Mouse (Mus musculus) fat pad, adult 2 months (tissue): ENCODE measurements at regions not wholly inside any gene's neighbourhood (a gene's known extent, or its start where the extent isn't known, plus 50 kb on each side); places are given as distances from the start of the nearest gene placed in this dataset.
A peak's percentile ranks its signal among the peaks of the same experiment; 100 is the strongest.

Experiments
- DNase-seq: peaks from one replicate; pipeline ENCODE4 v3.0.0-alpha.2; 2011; ENCODE audit warnings: low read depth, low spot score; ENCODE audit errors: extremely low read depth

DNA sequence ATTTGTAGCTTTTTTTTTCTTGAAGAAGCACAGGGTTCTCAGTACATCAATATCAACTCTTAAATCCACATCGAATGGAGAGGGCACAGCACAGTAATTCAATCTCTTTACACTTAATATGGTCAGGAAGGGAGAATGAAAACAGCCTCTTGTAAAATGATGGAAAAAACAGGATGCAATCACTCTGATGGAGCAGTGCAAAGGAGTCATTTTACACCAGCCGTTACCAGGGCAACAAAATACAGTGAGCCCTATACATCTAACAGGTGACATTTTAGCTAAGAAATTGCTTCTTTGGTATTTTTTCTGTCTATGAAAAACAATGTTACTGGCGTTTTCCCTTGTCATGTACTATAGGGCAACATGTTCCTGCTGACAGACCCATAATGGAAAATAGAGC is 459.9 kb upstream of the Tle4 start:
- DNase-seq = no peak

DNA sequence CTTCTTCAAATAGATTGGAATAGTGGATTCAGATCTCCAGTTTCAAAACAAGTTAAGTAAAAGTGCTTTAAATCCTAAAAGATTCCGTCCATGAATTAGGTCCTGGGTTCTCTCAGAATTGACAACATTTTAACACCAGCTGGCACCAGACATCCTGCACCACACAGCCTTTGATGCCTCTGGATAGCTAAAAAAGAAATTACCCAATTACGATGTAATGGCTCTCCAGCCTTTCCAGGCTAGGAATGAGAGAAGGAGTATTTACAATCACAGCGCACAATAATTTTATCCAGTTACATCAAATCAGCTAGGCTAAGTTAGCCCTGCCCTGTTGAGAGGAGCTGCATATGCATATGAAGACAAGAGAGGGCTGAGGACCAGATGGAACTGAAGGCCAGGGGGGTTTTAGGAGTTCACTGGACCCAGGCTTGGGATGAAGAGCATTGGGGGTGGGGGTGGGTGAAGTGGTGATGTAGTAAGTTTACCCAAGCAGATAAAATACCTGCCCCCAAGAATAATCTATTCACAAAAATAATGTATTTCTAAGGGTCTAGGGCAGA is 455.8 kb upstream of the Tle4 start:
- no peak for DNase-seq

DNA sequence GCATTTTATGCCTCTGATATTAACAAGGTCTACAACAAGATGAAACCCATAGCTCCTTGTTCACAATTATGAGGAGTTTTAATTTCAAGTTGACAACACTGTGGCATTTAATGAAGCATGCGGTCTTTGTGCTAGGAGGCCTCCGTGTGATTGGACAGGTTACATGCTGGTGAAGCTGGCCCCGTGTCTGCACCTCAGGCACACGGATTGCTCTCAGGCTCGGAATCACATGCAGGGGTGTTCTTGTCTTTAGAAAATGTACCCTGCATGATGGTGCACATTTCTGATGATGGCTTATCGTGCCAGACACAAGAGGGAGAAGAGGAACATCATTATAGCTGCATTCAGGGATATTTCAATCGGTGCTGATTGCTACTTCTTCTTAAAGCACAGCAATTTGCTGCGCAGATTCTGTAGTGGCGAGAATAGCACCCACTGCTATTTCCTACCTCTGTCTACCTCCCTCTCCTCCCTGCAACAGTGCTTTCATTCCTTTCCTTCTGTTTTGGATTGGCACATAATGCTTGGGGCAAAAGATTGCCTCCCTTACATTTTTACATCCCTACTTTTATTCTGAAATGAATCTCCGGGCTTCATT is 454.9 kb upstream of the Tle4 start:
- DNase-seq = no peak

DNA sequence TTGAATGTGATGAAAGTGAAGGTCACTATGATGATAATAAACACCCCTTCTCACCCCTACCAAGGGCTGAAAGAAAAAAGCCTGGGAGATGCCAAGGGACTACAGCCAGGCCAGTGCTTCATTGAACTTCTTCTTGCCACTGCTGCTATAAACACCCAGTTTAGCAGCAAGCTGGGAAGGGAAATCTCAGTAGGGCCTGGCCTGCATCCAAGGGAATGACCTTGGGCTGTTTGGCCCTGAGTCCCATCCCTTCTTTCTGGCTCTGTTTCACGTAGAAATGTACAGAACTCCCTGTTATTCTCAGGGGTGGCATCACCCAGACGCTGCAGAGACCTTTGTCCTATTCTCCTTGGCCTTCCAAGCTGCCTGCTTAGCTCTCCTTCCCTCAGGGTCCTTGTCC is 450.0 kb upstream of the Tle4 start:
- DNase-seq = peak; percentile 23

DNA sequence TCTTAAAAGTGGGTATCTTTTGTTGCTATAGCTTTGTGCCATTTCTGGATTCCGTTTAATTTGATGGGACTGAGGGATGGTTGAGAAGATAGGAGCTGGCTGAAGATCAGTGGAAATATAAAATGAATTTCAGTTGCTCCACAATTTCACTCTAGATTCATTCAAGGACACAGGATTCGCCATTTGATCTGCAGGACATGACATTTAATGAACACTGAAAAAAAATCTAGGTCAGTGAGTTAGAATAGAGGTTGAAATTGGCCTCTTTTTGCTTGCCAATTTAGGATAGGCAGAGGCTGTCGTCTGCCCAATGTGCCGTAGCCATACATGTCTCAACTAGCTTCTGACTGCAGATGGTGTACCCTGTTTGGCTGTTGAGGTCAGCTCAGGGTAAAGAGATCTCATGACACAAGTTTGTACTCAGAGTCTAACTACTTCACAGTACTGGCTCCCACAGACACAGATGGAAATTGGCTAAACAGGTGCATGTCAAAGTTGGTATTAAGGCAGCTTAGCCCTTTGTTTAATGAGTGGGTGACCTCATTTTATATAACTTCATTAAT is 449.5 kb upstream of the Tle4 start:
- peak; percentile 39 for DNase-seq

DNA sequence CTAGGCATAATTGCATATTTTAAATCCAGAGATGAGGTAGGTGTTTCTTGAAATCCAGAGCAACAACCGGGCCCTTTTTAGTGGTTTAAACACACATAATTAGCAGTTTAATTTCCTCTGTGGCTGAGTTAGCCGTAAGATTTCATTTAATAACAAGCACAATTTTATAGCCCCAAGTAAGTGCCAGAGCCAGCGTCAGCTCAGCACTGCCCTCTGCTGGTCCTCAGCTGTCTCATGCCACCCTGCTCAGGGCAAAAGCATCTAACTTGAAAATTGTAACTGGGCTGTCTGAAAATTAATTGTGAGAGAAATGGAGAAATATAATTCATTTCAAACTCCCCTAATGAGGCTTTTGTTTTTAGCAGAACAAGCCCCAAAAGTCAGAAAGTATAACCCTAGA is 437.7 kb upstream of the Tle4 start:
- DNase-seq = no peak

DNA sequence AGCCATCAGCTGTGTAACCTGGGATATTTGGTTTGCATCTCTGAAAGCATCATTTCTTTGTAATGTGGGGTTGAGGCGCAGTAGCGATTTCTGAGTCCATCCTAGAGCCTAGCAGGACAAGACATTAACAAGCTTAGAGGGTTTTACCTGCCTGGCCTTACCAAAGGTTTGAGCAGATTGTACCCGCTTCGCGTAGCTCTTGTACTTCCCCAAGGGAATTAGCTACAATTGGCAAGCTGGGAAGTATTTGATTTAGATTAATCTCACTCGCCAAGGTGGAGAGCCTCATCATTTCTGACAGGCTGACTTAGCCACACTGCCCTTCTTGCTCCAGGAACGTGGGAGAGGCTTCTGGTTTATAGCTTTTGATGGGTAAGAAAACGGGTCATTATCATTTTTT is 436.1 kb upstream of the Tle4 start:
- DNase-seq = no peak

DNA sequence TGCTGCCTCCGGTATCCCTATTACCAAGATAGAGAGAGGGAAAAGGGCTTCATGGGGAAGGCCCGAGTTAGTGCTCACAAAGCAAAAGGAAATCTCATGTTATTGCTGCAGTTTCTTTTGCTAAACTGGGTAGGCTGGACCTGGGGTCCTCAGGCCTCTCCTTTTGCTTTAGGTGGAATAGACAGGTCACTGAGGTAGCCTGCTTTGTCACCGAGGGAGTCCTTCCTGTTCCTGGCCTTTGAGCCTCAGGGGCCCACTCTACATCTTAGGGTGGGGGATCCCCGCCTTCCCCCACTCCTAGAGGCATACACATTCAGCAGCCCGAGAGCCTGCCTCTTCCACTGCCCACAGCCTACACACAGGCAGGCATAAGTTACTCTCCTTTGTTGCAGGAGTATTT is 435.5 kb upstream of the Tle4 start:
- no peak for DNase-seq

DNA sequence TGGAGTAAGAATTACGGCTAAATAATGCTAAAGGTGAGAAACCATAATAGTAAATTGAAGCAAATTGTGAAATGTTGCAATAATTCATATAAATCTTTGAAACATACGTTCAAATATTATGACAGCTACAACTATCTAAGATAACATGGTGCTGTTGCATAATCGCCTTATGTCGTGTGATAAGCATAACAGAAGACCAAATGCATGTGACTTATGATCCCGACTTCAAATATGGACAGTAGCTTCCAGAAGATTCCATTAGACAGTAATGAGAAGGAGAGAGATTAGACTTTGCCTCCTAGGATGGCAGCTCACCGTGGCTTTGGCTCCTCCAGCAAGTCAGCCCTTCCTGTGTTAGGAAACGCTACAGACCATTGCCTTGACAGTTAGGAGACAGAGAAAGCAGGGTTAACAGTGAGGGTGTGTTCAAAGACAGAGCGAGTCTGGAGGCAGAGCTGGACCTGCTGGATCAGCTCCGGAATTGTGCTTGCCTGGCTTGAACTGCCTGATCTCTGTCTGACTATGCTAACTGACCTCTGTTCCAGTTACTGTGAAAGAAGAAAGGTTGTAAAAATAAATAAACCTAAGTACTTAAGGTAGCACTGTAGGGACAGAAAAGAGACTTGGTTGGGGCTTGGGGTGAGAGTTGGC is 434.6 kb upstream of the Tle4 start:
- no peak for DNase-seq

DNA sequence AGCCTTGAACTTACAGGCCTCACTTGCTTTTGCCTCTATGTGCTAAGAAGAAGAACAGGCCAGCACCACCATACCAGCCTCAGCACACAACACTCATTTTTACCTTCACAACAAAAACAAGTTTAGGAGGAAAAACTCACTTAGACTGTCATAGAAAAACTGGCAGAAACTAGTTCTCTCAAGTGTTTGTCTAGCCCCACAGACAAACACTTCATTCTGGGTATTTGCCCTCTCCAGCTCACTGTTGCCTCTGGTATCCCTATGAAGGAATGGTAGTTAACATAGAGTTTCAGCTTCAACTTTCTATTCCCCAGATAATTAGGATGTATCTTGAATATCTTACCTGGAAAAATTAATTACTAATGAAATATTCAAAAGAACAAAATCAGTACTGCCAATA is 433.6 kb upstream of the Tle4 start:
- DNase-seq = no peak

DNA sequence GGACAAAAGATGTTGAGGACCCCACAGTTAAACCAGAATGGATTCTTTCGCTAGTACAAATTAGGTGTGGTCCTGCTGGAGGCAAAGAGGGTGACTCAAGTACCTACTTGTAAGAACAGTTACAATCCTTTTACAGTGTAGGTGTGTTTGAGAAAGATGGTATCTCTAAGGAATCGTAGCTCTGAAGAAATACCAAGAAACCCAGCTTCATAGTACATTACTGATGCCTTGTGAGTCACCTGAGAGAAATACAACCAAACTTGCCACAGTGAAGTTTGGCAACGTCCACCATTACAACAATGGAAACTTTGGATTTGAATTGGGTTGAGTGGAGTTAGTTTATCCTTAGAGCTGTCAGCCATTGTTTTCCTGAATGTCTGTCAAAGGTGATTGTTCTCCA is 405.7 kb upstream of the Tle4 start:
- peak; percentile 80 for DNase-seq

DNA sequence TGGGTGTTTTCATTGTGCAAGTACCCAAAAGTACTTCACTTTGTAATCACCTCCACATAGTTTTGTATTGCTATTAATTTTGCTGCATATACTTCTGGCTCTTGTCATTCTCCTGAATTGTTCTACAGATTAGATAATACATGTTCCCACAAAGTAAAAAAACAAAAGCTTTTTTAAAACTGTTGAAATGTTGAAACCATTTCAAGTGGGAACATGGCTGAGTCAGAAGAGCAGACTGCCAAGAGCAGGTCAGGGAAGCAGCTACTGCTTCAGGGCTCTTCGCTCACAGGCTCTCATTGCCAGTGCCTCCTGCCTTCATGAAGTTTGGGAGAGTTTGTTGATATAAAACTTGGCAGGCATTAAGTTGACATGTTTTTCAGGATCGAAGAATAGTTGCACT is 395.5 kb upstream of the Tle4 start:
- DNase-seq = no peak

DNA sequence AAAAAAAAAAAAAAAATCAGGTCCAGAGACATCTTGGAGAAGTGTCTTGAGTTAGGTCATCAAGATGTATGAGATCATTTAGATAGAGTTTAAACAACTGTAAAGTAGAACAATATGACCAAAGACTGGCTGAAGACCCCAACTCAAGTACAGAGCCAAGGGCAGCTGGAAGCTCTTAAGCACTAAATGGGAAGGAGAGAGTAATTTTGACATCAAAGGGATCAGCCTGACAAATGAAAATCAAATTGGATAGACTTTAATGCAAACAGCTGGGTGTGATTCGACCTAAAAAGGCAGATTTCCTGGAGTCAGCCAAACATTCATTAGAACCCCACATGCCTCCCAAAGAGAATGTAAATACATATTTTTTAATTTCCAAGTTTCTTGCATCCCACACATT is 372.3 kb upstream of the Tle4 start:
- DNase-seq = no peak

DNA sequence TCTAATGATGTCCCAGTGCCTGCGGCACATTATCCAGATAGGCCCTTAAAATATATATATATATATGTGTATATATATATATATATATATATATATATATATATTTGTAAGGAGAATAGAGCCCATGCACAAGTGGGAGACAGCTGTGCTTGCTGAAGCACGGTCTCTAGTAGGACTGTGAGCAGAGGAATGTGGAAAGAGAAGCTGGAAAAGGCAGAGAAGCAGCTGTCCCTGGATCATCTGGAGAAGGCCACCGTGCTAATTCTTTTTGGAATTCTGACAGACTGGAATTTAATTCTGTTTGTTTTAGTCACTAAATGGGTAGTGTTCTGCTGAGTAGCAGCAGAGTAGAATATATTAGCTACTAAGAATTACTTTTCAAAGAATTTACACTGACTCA is 370.4 kb upstream of the Tle4 start:
- DNase-seq = no peak

DNA sequence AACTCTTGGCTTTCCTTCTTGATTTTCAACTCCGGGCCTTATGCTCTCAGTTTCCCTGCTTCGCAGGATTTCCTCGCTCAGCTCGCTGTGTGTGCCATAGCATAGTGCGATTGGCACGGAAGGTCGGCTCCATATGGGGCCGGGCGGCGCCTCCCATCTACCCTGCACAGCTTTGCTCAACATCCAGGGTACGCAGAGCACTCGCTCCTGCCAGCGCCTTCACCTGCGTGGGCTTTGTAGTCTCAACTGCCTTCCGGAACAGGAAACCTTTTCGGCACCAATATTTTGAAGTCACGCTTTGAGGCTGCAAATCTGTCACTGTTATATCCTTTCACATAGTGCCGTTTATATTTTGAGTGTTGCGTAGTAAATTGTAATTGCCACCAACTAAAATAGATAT is 359.9 kb upstream of the Tle4 start:
- no peak for DNase-seq

DNA sequence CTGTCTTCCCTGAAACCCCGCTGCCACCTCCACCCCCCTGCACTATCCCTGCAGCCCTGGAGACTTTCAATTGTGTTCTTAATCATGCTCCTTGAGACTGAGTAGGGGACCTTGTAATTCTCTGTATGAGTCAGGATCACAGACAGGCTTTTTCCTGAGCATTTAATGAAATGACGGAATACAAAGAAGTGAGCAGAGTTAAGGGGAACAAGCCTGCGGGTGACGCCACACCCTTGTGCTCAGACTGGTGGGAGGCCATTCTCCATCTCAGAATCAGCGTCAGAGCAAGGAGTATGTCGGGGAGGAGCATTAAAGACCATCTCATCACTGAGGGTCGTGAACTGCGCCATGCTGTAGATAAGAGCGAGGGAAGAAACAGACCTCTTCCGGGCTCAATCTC is 359.3 kb upstream of the Tle4 start:
- DNase-seq = no peak

DNA sequence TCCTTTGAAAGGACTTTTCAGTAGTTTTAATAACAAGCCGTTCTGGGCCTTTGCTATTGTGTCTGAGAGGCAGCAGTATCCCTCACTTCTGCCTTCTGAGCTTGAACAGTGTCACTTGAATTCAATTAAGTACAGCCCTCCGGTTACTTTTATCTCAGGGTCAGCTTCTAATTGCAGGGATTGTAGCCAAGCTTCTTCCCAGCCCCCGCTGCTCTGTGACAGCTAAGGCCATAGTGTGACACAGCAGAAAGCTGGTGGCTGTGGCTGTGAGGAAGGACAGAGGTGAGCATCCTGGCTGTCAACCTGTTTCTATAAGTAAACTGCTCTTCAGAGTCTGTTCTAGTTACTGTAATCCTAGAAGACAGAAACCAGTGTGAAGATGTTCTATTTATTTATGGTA is 358.5 kb upstream of the Tle4 start:
- DNase-seq = no peak

DNA sequence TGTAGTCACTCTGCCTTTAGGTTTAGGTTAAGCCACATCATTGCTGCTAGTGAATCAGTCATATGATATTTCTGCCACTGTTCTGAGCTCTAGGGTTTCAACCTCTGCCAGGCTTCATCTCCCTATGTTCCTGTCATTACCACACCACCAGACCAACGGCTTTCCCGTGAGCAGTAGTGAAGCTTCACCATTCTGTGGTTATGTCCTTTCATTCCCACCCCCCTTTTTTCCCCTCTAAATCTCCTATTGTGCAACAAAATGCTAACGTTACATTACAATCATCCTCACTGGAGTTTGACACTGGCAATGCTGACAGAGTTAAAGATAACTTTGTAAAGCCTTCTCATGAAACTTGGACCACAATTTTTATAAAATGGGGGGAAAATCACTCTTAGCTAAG is 358.1 kb upstream of the Tle4 start:
- DNase-seq = no peak

DNA sequence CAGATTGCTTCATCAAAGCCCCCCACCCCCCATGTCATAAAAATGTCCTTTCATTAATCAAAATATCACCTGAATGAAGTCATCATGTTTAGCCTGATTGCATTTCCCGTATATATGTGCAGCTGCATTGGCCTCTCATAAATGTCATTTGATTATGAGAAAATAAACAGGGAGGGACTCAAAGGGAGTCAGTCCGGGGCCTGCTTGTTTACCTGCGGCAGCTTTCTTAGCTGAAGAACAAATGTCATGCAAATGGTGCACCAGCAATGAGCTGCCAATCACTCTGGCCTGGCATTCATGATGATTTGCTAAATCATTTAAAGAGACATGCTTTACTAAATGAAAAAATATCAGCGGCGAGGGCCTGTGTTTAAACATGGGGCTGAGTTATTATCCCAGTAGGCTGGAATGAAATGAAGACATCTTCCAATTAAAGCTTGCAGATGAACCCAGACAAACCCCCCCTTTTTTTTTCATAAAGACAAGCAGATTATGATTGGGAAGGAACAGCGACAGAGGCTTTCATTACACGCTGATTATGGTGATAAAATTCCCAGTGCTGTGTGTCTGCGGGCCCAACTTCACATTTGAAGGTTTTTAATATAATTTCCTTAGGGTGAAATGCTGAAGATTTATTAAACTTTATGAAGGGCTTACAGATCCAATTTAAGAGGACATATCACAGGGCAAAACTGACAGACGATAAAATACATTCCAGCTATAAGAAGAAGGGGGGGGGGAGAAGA is 342.5 kb upstream of the Tle4 start:
- no peak for DNase-seq

DNA sequence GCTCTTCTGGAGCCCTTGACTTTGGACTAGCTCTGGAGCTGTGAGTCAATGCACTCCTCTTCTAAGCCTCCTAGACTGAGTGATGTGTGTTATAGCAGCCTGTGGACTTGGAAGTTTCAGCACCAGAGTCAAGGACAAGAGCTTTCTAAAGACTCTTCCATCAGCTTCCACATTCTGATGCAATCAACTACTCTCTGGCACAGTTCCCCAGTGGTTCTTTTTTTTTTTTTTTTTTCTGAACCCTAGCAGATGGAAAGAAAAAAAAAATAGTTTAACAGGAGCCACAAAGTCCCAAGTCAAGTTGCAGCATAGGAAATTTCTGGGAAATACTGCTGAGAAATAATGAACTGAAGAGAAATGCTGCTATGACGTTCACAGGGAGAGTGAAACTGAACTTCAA is 324.4 kb upstream of the Tle4 start:
- DNase-seq = no peak

DNA sequence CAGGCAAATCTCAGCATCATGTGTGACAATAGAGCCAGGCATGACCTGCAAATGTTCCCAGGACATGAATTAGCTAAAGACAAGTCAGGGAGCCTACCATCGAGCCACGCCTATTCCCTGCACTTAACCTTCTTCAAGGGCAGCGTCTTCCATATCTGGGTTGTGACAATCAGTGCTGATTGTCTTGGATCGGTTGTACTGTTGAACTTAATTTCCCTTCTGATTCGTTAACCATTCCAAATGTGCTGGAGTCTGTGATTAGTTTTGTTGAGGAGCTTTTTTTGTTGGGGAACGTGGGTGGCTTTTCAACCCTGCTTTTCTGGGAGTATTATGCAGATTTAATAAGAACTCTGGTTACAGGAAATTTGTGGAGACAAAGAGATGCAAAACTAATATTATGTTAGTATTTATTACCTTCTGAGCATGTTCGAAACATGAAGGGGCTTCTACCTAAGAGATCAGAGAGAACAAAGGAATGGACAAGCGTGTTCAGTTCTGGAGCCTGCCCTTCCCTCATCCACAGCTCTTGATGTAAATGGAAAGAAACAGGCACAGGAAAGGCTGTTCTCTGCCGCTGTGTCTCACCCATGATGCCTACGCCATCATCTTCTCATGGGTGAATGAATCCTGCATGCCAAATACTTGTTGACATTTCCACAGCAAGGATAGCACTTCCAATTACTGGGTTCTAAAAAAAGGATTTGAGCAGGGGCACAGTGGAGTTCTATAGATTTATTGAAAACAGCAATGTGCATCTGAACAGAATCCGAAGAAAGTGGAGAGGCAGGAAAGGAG is 313.4 kb upstream of the Tle4 start:
- DNase-seq = no peak
